Mouse (Mus musculus): ENCODE results near the gene Gm20388. TPM values are rescaled to one million over a fixed set of nuclear protein-coding genes. Genes with fewer than 3 reads are reported as not detected.

Gm20388 gene
- polyA plus RNA-seq, 1 experiment from 2014 or later, result not detected

- DNase-seq (ENCODE audit: low spot score), result no peak
- no peak overlapping the region for H3K9ac ChIP-seq (ENCODE audit: low read length)
- peaks cover 9% of the 10 kb centered on the region for H3K27me3 ChIP-seq (ENCODE audit: control insufficient read depth, insufficient read depth, low read length)
- TF ChIP-seq EP300 (optimal IDR thresholded peaks at IDR 0.05) (no peak), CTCF (IDR thresholded peaks at IDR 0.05; ENCODE audit: low read depth) (peak; percentile 63)
- no peak overlapping the region for H3K4me3 ChIP-seq (ENCODE audit: low read depth, low read length)
- no peak for ATAC-seq (ENCODE audit: low FRiP score, low TSS enrichment)
- H3K9me3 ChIP-seq (ENCODE audit: control insufficient read depth, low read length), result no peaks in the 10 kb centered on the region
- H3K27ac ChIP-seq (replicated peaks), result no peak overlapping the region
- 83% methylated on average over 8 of the region's 8 CpGs for WGBS
- no peaks in the 10 kb centered on the region for H3K4me1 ChIP-seq (replicated peaks; ENCODE audit: control insufficient read depth, insufficient read depth)
- H3K4me2 ChIP-seq (replicated peaks; ENCODE audit: low read depth), result no peak overlapping the region
- no peaks in the 10 kb centered on the region for H3K36me3 ChIP-seq (ENCODE audit: control insufficient read depth, insufficient read depth, low read length)
Observed at GRCm38 (mm10) chr8:123415967-123416943, 3505.6 kb downstream of the Gm20388 start.

DNA sequence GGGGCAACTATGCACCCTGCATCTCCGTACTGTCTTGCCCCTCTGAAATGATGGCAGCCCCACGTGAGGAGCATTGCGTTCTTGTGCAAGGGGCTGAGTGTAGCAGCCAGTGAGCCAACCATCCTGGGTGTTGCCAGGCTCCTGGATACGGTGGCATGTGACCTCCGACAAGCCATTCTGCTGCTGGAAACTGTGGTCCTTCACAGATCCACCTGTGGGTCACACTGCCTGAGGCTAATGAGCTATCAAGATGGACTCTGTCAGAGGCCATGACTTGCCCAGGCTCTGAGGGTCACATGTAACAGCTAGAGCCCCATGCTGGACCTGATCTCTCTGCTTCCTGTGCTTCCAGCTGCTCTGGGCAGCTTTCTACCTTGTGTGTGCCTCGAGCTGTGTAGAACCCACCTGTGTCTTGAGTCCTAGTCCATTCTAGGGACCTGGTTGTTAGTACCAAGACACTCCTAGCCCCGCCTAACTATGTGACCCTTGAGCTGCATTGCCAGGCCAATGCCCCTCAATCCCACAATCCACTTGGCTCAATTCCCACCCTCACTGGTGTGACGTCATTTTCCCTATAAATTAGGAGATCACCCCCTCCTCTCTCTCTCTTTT lies 3506.4 kb downstream of the Gm20388 start:
- no peak for DNase-seq (ENCODE audit: low spot score)
- Histone ChIP-seq H3K4me1 (replicated peaks; ENCODE audit: control insufficient read depth, insufficient read depth) (no peaks in the 10 kb centered on the region), H3K4me2 (replicated peaks; ENCODE audit: low read depth) (no peak overlapping the region), H3K4me3 (ENCODE audit: low read depth, low read length) (no peak overlapping the region), H3K36me3 (ENCODE audit: control insufficient read depth, insufficient read depth, low read length) (no peaks in the 10 kb centered on the region), H3K27me3 (ENCODE audit: control insufficient read depth, insufficient read depth, low read length) (peaks cover 3% of the 10 kb centered on the region; the same call in 1 of the 2 replicates), H3K27ac (replicated peaks) (no peak overlapping the region), H3K9ac (ENCODE audit: low read length) (no peak overlapping the region), H3K9me3 (ENCODE audit: control insufficient read depth, low read length) (no peaks in the 10 kb centered on the region)
- 74% methylated on average over 8 of the region's 8 CpGs for WGBS
- ATAC-seq (ENCODE audit: low FRiP score, low TSS enrichment), result 0 out of 2 replicates have a peak, but pooled peaks have one; percentile 10
- TF ChIP-seq CTCF (IDR thresholded peaks at IDR 0.05; ENCODE audit: low read depth) (no peak), EP300 (optimal IDR thresholded peaks at IDR 0.05) (no peak)

GRCm38 (mm10) chr8:123419711-123420110 lies 3509.1 kb downstream of the Gm20388 start:
- no peak overlapping the region for H3K27ac ChIP-seq (replicated peaks)
- H3K27me3 ChIP-seq (ENCODE audit: control insufficient read depth, insufficient read depth, low read length), result no peaks in the 10 kb centered on the region
- H3K9me3 ChIP-seq (ENCODE audit: control insufficient read depth, low read length), result no peaks in the 10 kb centered on the region
- 85% methylated on average over 4 of the region's 4 CpGs for WGBS
- DNase-seq (ENCODE audit: low spot score) (no peak), ATAC-seq (ENCODE audit: low FRiP score, low TSS enrichment) (no peak)
- no peak overlapping the region for H3K4me3 ChIP-seq (ENCODE audit: low read depth, low read length)
- no peaks in the 10 kb centered on the region for H3K4me1 ChIP-seq (replicated peaks; ENCODE audit: control insufficient read depth, insufficient read depth)
- no peak overlapping the region for H3K4me2 ChIP-seq (replicated peaks; ENCODE audit: low read depth)
- H3K9ac ChIP-seq (ENCODE audit: low read length), result no peak overlapping the region
- TF ChIP-seq EP300 (optimal IDR thresholded peaks at IDR 0.05), result no peak
- TF ChIP-seq CTCF (IDR thresholded peaks at IDR 0.05; ENCODE audit: low read depth), result no peak
- H3K36me3 ChIP-seq (ENCODE audit: control insufficient read depth, insufficient read depth, low read length), result no peaks in the 10 kb centered on the region

DNA sequence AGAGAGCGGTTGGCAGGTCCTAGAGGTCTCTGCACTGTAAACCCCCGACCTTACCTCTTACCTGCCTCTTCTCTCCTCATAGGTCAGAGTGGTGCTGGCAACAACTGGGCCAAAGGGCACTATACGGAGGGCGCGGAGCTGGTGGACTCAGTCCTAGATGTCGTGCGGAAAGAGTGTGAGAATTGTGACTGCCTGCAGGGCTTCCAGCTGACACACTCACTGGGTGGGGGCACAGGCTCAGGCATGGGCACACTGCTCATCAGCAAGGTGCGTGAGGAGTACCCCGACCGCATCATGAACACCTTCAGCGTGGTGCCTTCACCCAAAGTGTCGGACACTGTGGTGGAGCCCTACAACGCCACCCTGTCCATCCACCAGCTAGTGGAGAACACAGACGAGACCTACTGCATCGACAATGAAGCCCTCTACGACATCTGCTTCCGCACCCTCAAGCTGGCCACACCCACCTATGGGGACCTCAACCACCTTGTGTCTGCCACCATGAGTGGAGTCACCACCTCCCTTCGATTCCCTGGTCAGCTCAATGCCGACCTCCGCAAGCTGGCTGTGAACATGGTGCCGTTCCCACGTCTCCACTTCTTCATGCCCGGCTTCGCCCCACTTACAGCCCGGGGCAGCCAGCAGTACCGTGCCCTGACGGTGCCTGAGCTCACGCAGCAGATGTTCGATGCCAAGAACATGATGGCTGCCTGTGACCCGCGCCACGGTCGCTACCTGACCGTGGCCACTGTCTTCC lies 3510.1 kb downstream of the Gm20388 start:
- DNase-seq (ENCODE audit: low spot score), result no peak

GRCm38 (mm10) chr8:123421325-123421724 lies 3510.7 kb downstream of the Gm20388 start:
- H3K9me3 ChIP-seq (ENCODE audit: control insufficient read depth, low read length), result no peaks in the 10 kb centered on the region
- TF ChIP-seq CTCF (IDR thresholded peaks at IDR 0.05; ENCODE audit: low read depth) (no peak), EP300 (optimal IDR thresholded peaks at IDR 0.05) (no peak)
- DNase-seq (ENCODE audit: low spot score), result no peak
- ATAC-seq (ENCODE audit: low FRiP score, low TSS enrichment), result no peak
- H3K4me3 ChIP-seq (ENCODE audit: low read depth, low read length), result no peak overlapping the region
- H3K27ac ChIP-seq (replicated peaks), result no peak overlapping the region
- no peak overlapping the region for H3K4me2 ChIP-seq (replicated peaks; ENCODE audit: low read depth)
- H3K9ac ChIP-seq (ENCODE audit: low read length), result no peak overlapping the region
- WGBS, result 87% methylated on average over 19 of the region's 19 CpGs
- H3K4me1 ChIP-seq (replicated peaks; ENCODE audit: control insufficient read depth, insufficient read depth), result no peaks in the 10 kb centered on the region
- no peaks in the 10 kb centered on the region for H3K36me3 ChIP-seq (ENCODE audit: control insufficient read depth, insufficient read depth, low read length)
- H3K27me3 ChIP-seq (ENCODE audit: control insufficient read depth, insufficient read depth, low read length), result no peaks in the 10 kb centered on the region

More for the DNA sequence above, 3510.1 kb downstream of the Gm20388 start:
- Histone ChIP-seq H3K27ac (replicated peaks) (no peak overlapping the region), H3K4me2 (replicated peaks; ENCODE audit: low read depth) (no peak overlapping the region), H3K4me3 (ENCODE audit: low read depth, low read length) (no peak overlapping the region), H3K9ac (ENCODE audit: low read length) (no peak overlapping the region), H3K4me1 (replicated peaks; ENCODE audit: control insufficient read depth, insufficient read depth) (no peaks in the 10 kb centered on the region), H3K36me3 (ENCODE audit: control insufficient read depth, insufficient read depth, low read length) (no peaks in the 10 kb centered on the region), H3K9me3 (ENCODE audit: control insufficient read depth, low read length) (no peaks in the 10 kb centered on the region), H3K27me3 (ENCODE audit: control insufficient read depth, insufficient read depth, low read length) (no peaks in the 10 kb centered on the region)
- TF ChIP-seq EP300 (optimal IDR thresholded peaks at IDR 0.05), result no peak
- no peak for TF ChIP-seq CTCF (IDR thresholded peaks at IDR 0.05; ENCODE audit: low read depth)
- no peak for ATAC-seq (ENCODE audit: low FRiP score, low TSS enrichment)
- WGBS, result 92% methylated on average over 34 of the region's 34 CpGs
